Comparison of ENCODE assay signal across 10 mouse cellular contexts in the genomic region with DNA sequence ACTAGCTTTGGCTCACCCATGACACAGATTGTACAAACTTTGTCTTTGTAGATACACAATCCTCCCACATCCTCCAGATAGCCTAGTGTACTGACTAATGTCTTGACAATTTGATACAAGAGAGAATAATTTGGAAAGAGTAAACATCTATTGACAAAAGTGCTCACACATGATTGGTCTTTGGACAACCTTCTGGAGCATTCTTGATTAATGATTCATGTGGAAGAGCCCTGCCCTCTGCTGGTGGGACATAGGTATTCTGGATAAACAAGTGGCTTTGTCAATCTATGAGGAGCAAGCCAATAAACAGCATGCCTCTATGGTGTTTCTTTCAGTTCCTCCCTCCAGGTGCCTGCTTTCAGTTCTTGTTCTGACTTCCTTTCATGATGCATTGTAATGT.
A peak's percentile ranks its signal among the peaks of the same experiment; 100 is the strongest.
DNase-seq lines count a peak whose midpoint lies in the region; ATAC-seq and TF ChIP-seq lines count a peak whose summit lies in the region.
"Had no signal": no experiment of that assay in that cellular context is flagged by ENCODE, and none has a peak within 500 bp of the region (broad histone marks: within the 10 kb centered on the region; RNA-seq: fewer than 3 reads in every experiment).

No protein-coding gene starts in this region.

- no peaks in the 10 kb centered on the region for H3K9me3 ChIP-seq in forebrain, postnatal 0 days (ENCODE audit: low read length)
- H3K9me3 ChIP-seq in forebrain, embryonic 15.5 days: no peaks in the 10 kb centered on the region
- no peaks in the 10 kb centered on the region for H3K9me3 ChIP-seq in lung, embryonic 14.5 days (ENCODE audit: low read depth, low read length)
- H3K9me3 ChIP-seq in midbrain, postnatal 0 days (ENCODE audit: low read length): no peaks in the 10 kb centered on the region
- H3K9me3 ChIP-seq: embryonic facial prominence, embryonic 13.5 days had no signal

- no peak overlapping the region for H3K9ac ChIP-seq in forebrain, postnatal 0 days
- no peak overlapping the region for H3K9ac ChIP-seq in forebrain, embryonic 15.5 days (replicated peaks)
- no peak overlapping the region for H3K9ac ChIP-seq in lung, embryonic 14.5 days
- no peak overlapping the region for H3K9ac ChIP-seq in midbrain, postnatal 0 days (replicated peaks; ENCODE audit: low read length, poor library complexity, severe bottlenecking)
- H3K9ac ChIP-seq: embryonic facial prominence, embryonic 13.5 days had no signal

- no peak overlapping the region for H3K27ac ChIP-seq in forebrain, postnatal 0 days (ENCODE audit: low read depth, low read length)
- H3K27ac ChIP-seq in forebrain, embryonic 15.5 days (replicated peaks): no peak overlapping the region
- H3K27ac ChIP-seq in lung, embryonic 14.5 days (ENCODE audit: low read depth): no peak overlapping the region
- H3K27ac ChIP-seq in cortical plate, adult 2 months (ENCODE audit: insufficient read depth, low read length): no peak overlapping the region
- no peak overlapping the region for H3K27ac ChIP-seq in midbrain, postnatal 0 days (ENCODE audit: low read depth, low read length)
- H3K27ac ChIP-seq: embryonic facial prominence, embryonic 13.5 days had no signal

- DNase-seq in forebrain, postnatal 0 days: peak; percentile 21
- DNase-seq in lung, embryonic 14.5 days: peak; percentile 34
- DNase-seq in lung, postnatal 14 days: no peak
- DNase-seq in midbrain, postnatal 0 days (ENCODE audit: low spot score): peak; percentile 27
- no peak for DNase-seq in urinary bladder, postnatal 14 days (ENCODE audit: low spot score)
- no peak for DNase-seq in lung, postnatal 10 days

- H3K4me1 ChIP-seq in forebrain, postnatal 0 days (ENCODE audit: insufficient read depth): no peaks in the 10 kb centered on the region
- no peaks in the 10 kb centered on the region for H3K4me1 ChIP-seq in forebrain, embryonic 15.5 days
- no peaks in the 10 kb centered on the region for H3K4me1 ChIP-seq in lung, embryonic 14.5 days (ENCODE audit: insufficient read depth)
- H3K4me1 ChIP-seq in cortical plate, adult 2 months (ENCODE audit: control insufficient read depth, insufficient read depth, low read length): no peaks in the 10 kb centered on the region
- no peaks in the 10 kb centered on the region for H3K4me1 ChIP-seq in midbrain, postnatal 0 days (ENCODE audit: insufficient read depth, low read length)
- H3K4me1 ChIP-seq: embryonic facial prominence, embryonic 13.5 days had no signal

- H3K27me3 ChIP-seq in forebrain, postnatal 0 days (ENCODE audit: insufficient read depth, low read length): no peaks in the 10 kb centered on the region
- H3K27me3 ChIP-seq in forebrain, embryonic 15.5 days: no peaks in the 10 kb centered on the region
- no peaks in the 10 kb centered on the region for H3K27me3 ChIP-seq in lung, embryonic 14.5 days (ENCODE audit: insufficient read depth, low read length)
- no peaks in the 10 kb centered on the region for H3K27me3 ChIP-seq in midbrain, postnatal 0 days (ENCODE audit: insufficient read depth, low read length)
- H3K27me3 ChIP-seq: CH12.LX; embryonic facial prominence, embryonic 13.5 days had no signal

- no peak for TF ChIP-seq POLR2A in cortical plate, adult 2 months (IDR thresholded peaks at IDR 0.05; ENCODE audit: extremely low read depth, insufficient read depth, low read length)

- TF ChIP-seq CTCF in forebrain, postnatal 0 days (IDR thresholded peaks at IDR 0.05; ENCODE audit: low read depth): peak; percentile 54
- TF ChIP-seq CTCF in lung, embryonic 14.5 days (IDR thresholded peaks at IDR 0.05; ENCODE audit: low read depth): peak; percentile 53
- peak; percentile 38; the same call in 1 of the 2 replicates for TF ChIP-seq CTCF in cortical plate, adult 2 months (IDR thresholded peaks at IDR 0.05; ENCODE audit: extremely low read depth, insufficient read depth, low read length)
- TF ChIP-seq CTCF in midbrain, postnatal 0 days (IDR thresholded peaks at IDR 0.05): peak; percentile 56

- ATAC-seq in forebrain, postnatal 0 days: no peak
- ATAC-seq in forebrain, embryonic 15.5 days (replicated peaks): no peak
- ATAC-seq in lung, embryonic 14.5 days (ENCODE audit: insufficient read depth): no peak
- ATAC-seq in midbrain, postnatal 0 days (ENCODE audit: low FRiP score): no peak

- no peak overlapping the region for H3K4me3 ChIP-seq in forebrain, postnatal 0 days (ENCODE audit: low read depth, low read length)
- H3K4me3 ChIP-seq in forebrain, embryonic 15.5 days: no peak overlapping the region
- H3K4me3 ChIP-seq in lung, embryonic 14.5 days (ENCODE audit: low read depth, low read length): no peak overlapping the region
- H3K4me3 ChIP-seq in cortical plate, adult 2 months (ENCODE audit: insufficient read depth, low read length): no peak overlapping the region
- H3K4me3 ChIP-seq in midbrain, postnatal 0 days (ENCODE audit: low read depth, low read length): no peak overlapping the region
- H3K4me3 ChIP-seq: embryonic facial prominence, embryonic 13.5 days had no signal

- H3K4me2 ChIP-seq in forebrain, postnatal 0 days (ENCODE audit: low read depth): no peak overlapping the region
- H3K4me2 ChIP-seq in forebrain, embryonic 15.5 days (replicated peaks): no peak overlapping the region
- H3K4me2 ChIP-seq in lung, embryonic 14.5 days: no peak overlapping the region
- H3K4me2 ChIP-seq in midbrain, postnatal 0 days (ENCODE audit: low read depth, low read length, poor library complexity, severe bottlenecking): no peak overlapping the region
- H3K4me2 ChIP-seq: embryonic facial prominence, embryonic 13.5 days had no signal

- H3K36me3 ChIP-seq in forebrain, postnatal 0 days (ENCODE audit: insufficient read depth): no peaks in the 10 kb centered on the region
- no peaks in the 10 kb centered on the region for H3K36me3 ChIP-seq in forebrain, embryonic 15.5 days
- no peaks in the 10 kb centered on the region for H3K36me3 ChIP-seq in lung, embryonic 14.5 days (ENCODE audit: insufficient read depth)
- H3K36me3 ChIP-seq in midbrain, postnatal 0 days (ENCODE audit: insufficient read depth, low read length): no peaks in the 10 kb centered on the region
- H3K36me3 ChIP-seq: embryonic facial prominence, embryonic 13.5 days had no signal

Comparison
In these comparisons a context has a peak if more than half of its experiments do, and no peak if none do; other contexts are left out.
1. DNase-seq: peak in forebrain, postnatal 0 days (single experiment), lung, embryonic 14.5 days (single experiment) and midbrain, postnatal 0 days (single experiment); none in lung, postnatal 14 days (single experiment), urinary bladder, postnatal 14 days (single experiment) and lung, postnatal 10 days (single experiment).
2. Peak in every context shown above with its lines, with median percentiles within 50 percentile points of each other: CTCF ChIP-seq.